Mouse (Mus musculus) brain, embryonic 14.5 days (tissue): ENCODE measurements around the gene Lad1.

Source experiments
- CTCF ChIP-seq: fragments of 200-500 bp; IDR thresholded peaks from 2 replicates; pipeline ENCODE4 v1.5.1; 2012; ENCODE audit warnings: inconsistent platforms, mild to moderate bottlenecking, moderate library complexity, borderline replicate concordance; ENCODE audit not compliant: insufficient read depth, insufficient read length; ENCODE audit errors: extremely low read depth
- POLR2A ChIP-seq: fragments of 200-500 bp; IDR thresholded peaks from 2 replicates; pipeline ENCODE4 v1.6.1; 2012; ENCODE audit warnings: mild to moderate bottlenecking, inconsistent platforms, borderline replicate concordance; ENCODE audit not compliant: poor library complexity, insufficient read depth, insufficient read length, severe bottlenecking; ENCODE audit errors: extremely low read depth

- no peak for TF ChIP-seq CTCF
- TF ChIP-seq POLR2A: no peak
These were observed 3.4 kb downstream of the Lad1 start for GRCm38 (mm10) chr1:135821780-135822179.
